Mouse (Mus musculus): ENCODE measurements around the gene Lrriq1. TPM values are rescaled to one million over a fixed set of nuclear protein-coding genes. Genes with fewer than 3 reads are reported as not detected.

Lrriq1 gene
- polyA plus RNA-seq, 1 experiment from 2014 or later, result 1.7 TPM

DNA sequence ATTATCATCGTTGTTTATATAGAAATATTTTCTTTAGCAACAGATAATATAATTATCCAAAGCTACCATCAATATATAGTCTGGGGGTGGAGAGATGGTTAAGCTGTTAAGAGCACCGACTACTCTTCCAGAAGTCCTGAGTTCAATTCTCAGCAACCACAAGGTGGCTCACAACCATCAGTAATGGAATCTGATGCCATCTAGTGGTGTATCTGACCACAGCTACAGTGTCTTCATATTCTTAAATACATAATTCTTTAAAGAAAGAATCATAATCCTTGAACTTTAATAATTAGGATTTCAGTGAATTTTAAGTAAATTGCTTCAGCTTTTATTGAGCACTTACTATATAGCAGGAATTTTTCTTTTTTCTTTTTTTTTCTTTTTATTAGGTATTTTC lies 128.0 kb downstream of the Lrriq1 start:
- H3K9me3 ChIP-seq, result no peaks in the 10 kb centered on the region
- WGBS, result 90% methylated on average over 2 of the region's 2 CpGs
- no peaks in the 10 kb centered on the region for H3K4me1 ChIP-seq
- DNase-seq (ENCODE audit: extremely low spot score, low spot score), result no peak
- H3K4me3 ChIP-seq, result no peak overlapping the region
- H3K27ac ChIP-seq, result no peak overlapping the region
- no peaks in the 10 kb centered on the region for H3K36me3 ChIP-seq (replicated peaks)
- no peaks in the 10 kb centered on the region for H3K27me3 ChIP-seq (ENCODE audit: poor library complexity, severe bottlenecking)

DNA sequence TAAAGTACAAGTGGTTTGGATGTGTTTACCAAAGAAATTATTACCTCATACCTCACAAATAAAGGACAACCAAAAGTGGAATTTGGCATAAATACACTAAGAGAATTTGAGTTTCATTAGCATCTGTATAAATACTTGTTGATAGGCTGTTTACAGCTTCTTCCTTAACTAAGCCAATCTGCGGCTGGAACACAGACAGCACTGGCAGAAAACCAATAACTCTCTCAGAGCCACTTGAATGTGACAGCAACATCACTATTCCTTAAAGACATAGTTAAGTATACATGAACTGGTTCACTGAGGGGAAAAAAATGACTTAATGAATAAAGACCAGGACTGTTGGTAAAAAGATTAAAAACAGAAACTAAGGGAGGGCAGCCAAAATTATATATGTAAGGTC lies 150.0 kb downstream of the Lrriq1 start:
- Histone ChIP-seq H3K27ac (no peak overlapping the region), H3K4me3 (no peak overlapping the region), H3K9me3 (no peaks in the 10 kb centered on the region), H3K27me3 (ENCODE audit: poor library complexity, severe bottlenecking) (no peaks in the 10 kb centered on the region), H3K36me3 (replicated peaks) (no peaks in the 10 kb centered on the region), H3K4me1 (no peaks in the 10 kb centered on the region)
- 78% methylated on average over 1 of the region's 1 CpGs for WGBS
- DNase-seq (ENCODE audit: extremely low spot score, low spot score), result no peak

DNA sequence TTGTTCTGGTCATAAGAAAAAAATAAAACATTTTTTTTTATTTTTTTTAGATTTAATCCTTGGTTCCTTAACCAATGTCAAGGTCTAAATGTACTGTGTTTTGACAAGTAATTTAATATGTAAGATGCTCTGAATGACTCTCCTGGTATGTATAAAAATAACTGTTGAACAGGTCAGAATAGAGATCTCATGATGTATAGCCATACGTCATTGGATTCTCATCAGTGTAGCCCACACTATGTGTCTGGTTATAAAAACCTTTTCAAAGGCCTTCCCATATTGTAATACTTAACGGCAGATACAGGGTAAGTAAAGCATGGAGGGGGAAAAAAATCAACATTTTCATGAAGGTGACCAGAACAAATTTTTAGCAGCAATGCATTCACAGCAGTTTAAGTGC lies 186.5 kb downstream of the Lrriq1 start:
- DNase-seq (ENCODE audit: extremely low spot score, low spot score), result no peak
- 0 out of 2 replicates have a peak, but pooled peaks cover 4% of the 10 kb centered on the region for H3K4me1 ChIP-seq
- H3K27ac ChIP-seq, result no peak overlapping the region
- H3K27me3 ChIP-seq (ENCODE audit: poor library complexity, severe bottlenecking), result no peaks in the 10 kb centered on the region
- 84% methylated on average over 2 of the region's 2 CpGs for WGBS
- no peaks in the 10 kb centered on the region for H3K36me3 ChIP-seq (replicated peaks)
- no peak overlapping the region for H3K4me3 ChIP-seq
- no peaks in the 10 kb centered on the region for H3K9me3 ChIP-seq

DNA sequence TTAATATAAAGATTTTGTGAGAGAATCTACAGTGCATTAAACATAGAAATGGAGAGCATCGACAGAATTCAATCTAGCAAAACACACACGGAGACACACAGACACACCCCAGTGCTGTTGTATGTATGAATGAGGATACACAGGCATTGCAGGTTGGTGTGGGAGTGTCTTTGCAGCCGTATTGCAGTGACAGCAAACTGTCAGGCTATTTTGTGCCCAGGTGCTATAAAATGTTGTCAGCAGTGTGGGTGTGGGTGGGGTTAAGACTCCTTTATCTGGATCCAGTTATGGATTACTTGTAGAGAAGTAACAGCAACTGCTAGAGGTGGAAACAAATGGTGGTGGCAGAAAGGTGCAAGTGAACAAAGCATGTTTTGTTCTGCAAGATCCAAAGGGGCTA lies 189.5 kb downstream of the Lrriq1 start:
- WGBS, result 77% methylated on average over 3 of the region's 3 CpGs
- Histone ChIP-seq H3K27ac (no peak overlapping the region), H3K36me3 (replicated peaks) (no peaks in the 10 kb centered on the region), H3K27me3 (ENCODE audit: poor library complexity, severe bottlenecking) (no peaks in the 10 kb centered on the region), H3K4me3 (no peak overlapping the region), H3K9me3 (no peaks in the 10 kb centered on the region), H3K4me1 (0 out of 2 replicates have a peak, but pooled peaks cover 4% of the 10 kb centered on the region)
- no peak for DNase-seq (ENCODE audit: extremely low spot score, low spot score)

DNA sequence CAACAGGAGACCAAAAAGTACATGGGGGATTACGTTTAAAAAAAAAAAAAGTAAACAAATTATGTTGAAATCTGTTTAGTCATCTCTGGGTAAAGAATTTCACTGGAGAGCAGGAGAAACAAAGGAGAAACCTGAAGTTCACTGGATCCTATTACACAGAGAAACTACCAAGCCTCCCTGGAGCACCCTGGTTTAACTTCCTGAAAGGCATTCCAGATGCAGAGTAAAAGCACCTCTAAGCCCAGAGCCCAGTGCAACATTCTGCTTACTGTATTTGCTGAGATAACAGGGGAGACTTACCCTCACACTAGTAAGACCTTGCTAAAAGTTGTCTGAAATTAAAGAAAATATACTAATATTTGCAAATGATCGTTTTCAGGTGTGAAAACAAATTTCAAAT lies 191.1 kb downstream of the Lrriq1 start:
- Histone ChIP-seq H3K9me3 (no peaks in the 10 kb centered on the region), H3K27me3 (ENCODE audit: poor library complexity, severe bottlenecking) (no peaks in the 10 kb centered on the region), H3K4me3 (no peak overlapping the region), H3K36me3 (replicated peaks) (no peaks in the 10 kb centered on the region), H3K4me1 (0 out of 2 replicates have a peak, but pooled peaks cover 4% of the 10 kb centered on the region), H3K27ac (no peak overlapping the region)
- no peak for DNase-seq (ENCODE audit: extremely low spot score, low spot score)
- WGBS, result 70% methylated on average over 2 of the region's 2 CpGs

DNA sequence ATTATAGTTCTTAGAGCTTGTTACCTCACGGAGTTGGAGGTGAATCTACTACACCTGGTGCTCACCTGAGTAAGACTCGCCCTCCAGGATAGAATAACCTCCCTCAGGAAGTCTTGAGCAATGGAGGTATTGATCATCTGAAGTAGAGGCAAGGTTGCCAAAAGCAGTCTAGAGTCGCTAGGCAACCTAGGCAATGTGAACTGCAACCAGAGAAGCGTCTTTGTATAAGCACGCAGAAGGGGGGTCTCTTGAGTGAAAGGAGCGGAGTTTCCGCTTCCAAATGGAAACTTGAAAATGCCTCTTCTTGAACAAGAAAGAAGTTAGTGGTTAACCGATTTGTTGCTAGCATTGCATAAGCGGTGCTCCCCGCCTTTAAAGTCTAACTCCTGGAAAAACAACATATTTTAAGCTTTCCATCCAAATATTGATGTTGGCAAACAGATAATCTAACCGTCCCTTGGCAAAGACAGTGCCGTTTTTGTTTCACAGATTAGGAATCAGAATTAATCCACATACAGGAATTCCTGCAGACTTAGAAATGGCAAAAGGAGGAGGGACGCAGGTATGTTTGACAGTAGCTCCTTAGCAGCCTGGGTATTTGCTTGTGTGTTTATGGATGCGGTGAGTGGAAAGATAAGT lies 201.0 kb downstream of the Lrriq1 start:
- 3% methylated on average over 14 of the region's 14 CpGs for WGBS
- no peaks in the 10 kb centered on the region for H3K9me3 ChIP-seq
- H3K27me3 ChIP-seq (ENCODE audit: poor library complexity, severe bottlenecking), result peaks cover 80% of the 10 kb centered on the region
- H3K4me1 ChIP-seq, result peaks cover 16% of the 10 kb centered on the region
- H3K36me3 ChIP-seq (replicated peaks), result no peaks in the 10 kb centered on the region
- H3K4me3 ChIP-seq, result peak overlapping the region; percentile 23
- H3K27ac ChIP-seq, result no peak overlapping the region; the same call in 1 of the 2 replicates
- no peak for DNase-seq (ENCODE audit: extremely low spot score, low spot score)

DNA sequence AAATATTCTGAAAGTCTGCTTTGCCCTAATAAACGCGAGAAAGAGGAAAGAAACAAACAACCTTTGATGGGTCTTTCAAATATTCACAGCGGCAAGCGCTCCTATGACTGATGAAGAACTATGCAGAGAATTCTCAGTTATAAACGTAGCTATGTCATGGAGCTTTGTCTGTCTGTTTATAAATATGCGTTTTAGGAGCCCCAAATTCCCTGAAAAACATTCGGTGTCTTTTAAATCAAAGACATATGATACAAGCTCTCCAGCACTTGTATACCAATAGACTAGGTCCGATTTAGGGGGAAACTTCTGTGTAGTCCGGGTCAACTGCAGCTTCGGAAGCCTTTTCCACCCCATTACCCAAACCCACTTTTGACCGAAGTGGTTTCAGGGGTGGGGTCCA lies 205.2 kb downstream of the Lrriq1 start:
- 3% methylated on average over 11 of the region's 11 CpGs for WGBS
- peaks cover 98% of the 10 kb centered on the region for H3K27me3 ChIP-seq (ENCODE audit: poor library complexity, severe bottlenecking)

DNA sequence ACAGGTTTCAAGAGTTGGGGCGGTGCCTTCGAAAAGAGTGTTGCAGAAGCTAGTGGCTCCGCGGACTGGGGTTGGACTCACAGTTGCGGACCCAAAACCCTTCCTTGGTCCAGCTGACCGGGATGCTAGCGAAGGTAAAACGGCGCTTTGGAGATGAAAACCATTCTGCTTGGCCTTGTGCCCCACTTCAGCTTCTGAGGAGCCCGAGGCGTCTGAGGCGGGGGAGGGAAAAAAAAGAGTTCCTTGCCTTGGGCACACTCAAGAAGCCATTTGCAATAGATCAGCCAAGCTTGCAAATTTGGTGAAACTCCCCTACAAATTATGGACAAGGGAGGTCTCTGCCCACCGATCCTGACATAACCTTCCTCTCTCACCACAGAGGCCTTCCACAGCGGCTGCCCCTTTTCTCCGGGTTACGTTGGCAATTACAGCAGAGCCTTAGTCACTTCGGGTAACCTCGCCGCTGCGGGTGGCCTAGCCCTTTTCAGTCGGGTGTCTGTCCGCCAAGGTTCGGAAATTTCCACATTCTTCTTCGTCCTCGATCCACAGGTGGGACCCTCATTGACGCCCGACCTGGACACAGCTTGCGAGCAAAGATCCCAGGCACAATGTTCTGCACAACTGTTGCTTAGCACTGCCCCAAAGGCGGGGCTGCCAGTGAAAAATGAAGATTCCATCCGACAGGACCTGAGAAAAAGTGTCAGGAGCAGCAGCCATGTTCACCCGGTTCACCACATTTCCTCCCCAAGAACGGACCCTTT lies 206.2 kb downstream of the Lrriq1 start, which contains the start of gene Alx1:
Gene Alx1, minus strand, starts transcription at position 486 of the 761 bp plus-strand sequence.
- peak; percentile 34 for DNase-seq (ENCODE audit: extremely low spot score, low spot score)
- H3K27me3 ChIP-seq (ENCODE audit: poor library complexity, severe bottlenecking), result peaks cover 98% of the 10 kb centered on the region
- H3K4me3 ChIP-seq, result peak within 1 kb of the TSS; percentile 53
- peak within 1 kb of the TSS; percentile 82 for H3K27ac ChIP-seq
- H3K4me1 ChIP-seq, result peaks cover 32% of the 10 kb centered on the region
- H3K36me3 ChIP-seq (replicated peaks), result no peaks in the 10 kb centered on the region
- under 1% methylated on average over 32 of the region's 32 CpGs for WGBS
- H3K9me3 ChIP-seq, result no peaks in the 10 kb centered on the region

More for the DNA sequence above, 205.2 kb downstream of the Lrriq1 start:
- no peaks in the 10 kb centered on the region for H3K9me3 ChIP-seq
- peaks cover 39% of the 10 kb centered on the region for H3K4me1 ChIP-seq
- H3K27ac ChIP-seq, result peak overlapping the region; percentile 82; the same call in 1 of the 2 replicates
- no peaks in the 10 kb centered on the region for H3K36me3 ChIP-seq (replicated peaks)
- no peak for DNase-seq (ENCODE audit: extremely low spot score, low spot score)
- H3K4me3 ChIP-seq, result peak overlapping the region; percentile 53

DNA sequence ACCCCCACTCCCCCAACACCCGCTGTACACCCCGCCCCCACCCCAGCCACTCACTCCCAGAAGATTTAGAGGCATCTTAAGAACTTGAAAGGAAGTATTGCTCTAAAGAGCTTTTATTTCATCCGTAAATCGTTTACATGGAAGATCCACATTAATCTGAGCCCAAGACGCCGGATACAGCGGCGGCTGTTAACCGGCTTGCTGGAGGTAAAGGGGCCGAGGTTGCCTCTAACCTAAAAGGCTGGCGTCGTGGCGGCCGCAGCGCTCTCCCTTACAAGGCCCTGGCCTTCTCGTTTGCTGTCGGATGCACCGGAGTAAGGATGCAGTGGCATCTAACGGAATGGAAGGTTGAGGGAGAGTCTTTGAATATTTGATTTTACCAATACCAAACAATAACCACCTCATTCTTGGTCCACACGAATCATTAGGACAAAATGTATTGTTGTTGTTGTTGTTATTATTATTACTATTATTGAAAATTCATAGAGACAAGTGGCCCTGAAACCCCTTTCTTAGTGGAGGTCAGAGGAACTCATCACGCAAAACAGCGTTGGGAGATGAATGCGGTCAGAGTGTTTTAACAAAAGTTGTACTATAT lies 206.9 kb downstream of the Lrriq1 start:
- Histone ChIP-seq H3K27ac (peak overlapping the region; percentile 82), H3K4me1 (peaks cover 28% of the 10 kb centered on the region), H3K36me3 (replicated peaks) (no peaks in the 10 kb centered on the region), H3K27me3 (ENCODE audit: poor library complexity, severe bottlenecking) (peaks cover 93% of the 10 kb centered on the region), H3K4me3 (peak overlapping the region; percentile 53), H3K9me3 (no peaks in the 10 kb centered on the region)
- DNase-seq (ENCODE audit: extremely low spot score, low spot score), result peak; percentile 34
- 1% methylated on average over 23 of the region's 23 CpGs for WGBS

DNA sequence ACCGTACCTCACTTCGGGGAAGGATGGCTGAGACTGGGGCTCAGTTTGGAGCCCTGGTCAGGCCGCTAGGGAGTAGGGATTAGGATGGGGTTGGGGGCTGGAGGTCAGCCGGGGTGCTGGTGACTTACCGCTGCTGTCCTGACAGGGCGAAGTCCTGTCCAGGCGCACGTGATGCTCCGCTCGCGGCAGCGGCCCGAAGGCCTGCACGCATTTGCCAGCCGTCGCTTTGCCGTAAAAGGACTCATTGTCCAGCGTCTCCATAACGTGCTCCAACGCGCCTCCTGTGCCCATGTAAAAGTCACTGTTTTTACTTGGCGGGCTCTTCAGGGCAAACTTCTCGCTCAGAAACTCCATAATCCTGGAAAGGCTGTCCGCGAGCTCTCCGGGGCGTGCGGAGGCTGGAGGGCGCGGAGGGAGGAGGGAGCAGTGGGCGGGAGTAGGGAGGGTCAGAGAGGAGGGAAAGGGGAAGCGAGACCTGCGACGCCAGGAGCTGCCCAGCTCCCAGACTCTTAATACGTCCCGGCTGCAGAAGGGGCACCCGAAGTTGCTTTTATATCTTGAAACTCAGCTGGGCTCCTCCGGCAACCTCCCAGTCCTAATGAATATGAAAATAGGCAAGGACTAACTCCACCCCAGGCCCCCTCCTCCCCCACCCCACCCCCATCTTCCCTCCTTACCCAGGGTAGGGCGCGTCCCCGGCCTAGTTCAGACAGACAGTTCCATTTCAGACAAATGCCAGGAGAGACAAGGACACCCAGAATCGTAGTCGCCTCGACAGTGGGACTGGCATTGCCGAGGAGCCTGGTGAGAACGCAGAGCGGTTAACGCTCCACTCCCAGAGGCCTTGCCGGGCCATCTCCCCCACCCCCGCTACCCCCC lies 207.6 kb downstream of the Lrriq1 start:
- peak; percentile 75 for DNase-seq (ENCODE audit: extremely low spot score, low spot score)
- under 1% methylated on average over 50 of the region's 50 CpGs for WGBS
- Histone ChIP-seq H3K36me3 (replicated peaks) (no peaks in the 10 kb centered on the region), H3K27ac (peak overlapping the region; percentile 82), H3K9me3 (no peaks in the 10 kb centered on the region), H3K4me1 (peaks cover 28% of the 10 kb centered on the region), H3K4me3 (peak overlapping the region; percentile 53), H3K27me3 (ENCODE audit: poor library complexity, severe bottlenecking) (peaks cover 92% of the 10 kb centered on the region)

DNA sequence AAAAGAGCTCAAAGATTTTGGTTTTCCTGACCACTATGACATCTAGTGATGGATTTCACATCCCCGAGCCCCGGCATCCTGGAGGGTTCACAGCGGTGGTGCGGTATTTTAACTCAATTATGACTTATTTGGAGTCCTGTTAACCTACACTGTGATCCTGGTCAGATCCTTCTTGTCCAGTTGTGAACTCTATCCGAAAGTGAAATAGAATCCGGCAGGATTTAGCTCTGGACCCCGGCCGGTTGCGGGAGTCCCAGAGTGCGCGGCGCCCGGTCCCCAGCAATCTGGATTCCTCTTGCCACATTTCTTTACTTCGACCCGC lies 208.2 kb downstream of the Lrriq1 start:
- no peak for DNase-seq (ENCODE audit: extremely low spot score, low spot score)
- H3K4me1 ChIP-seq, result peaks cover 28% of the 10 kb centered on the region
- H3K27me3 ChIP-seq (ENCODE audit: poor library complexity, severe bottlenecking), result peaks cover 87% of the 10 kb centered on the region
- peak overlapping the region; percentile 53 for H3K4me3 ChIP-seq
- H3K9me3 ChIP-seq, result no peaks in the 10 kb centered on the region
- H3K27ac ChIP-seq, result peak overlapping the region; percentile 82
- no peaks in the 10 kb centered on the region for H3K36me3 ChIP-seq (replicated peaks)
- 1% methylated on average over 15 of the region's 15 CpGs for WGBS

DNA sequence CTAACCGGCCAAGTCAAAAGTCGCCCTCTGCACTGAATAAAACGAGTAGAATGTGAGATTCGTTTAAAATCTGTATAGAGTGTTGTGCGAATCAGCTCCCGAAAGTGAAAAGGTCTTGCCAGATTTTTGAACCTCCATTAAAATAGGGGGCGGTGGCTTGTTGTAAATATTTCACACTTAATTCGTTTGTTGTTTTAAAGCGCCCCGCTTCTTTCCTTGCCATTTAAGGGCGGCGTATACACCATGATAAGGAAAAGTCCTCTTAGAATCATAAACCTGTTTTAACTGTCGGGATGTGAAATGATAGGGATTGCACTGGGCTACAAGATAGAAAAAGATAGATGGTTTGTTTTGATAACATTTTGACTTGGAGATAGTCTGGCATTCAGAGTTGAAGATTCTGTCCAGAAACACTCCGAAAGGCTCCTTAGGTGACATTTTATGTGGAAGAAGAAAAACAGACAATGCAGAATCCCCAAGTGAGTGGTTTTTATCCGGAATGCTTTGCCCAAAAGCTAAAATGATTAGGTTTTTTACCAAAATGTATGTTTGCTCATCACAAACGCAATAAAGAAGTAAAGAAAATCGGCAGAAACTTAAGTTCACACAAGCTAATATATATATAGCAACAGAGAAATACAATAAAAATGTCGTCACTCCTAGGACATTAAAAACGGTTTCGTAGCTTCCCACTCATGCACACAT lies 208.7 kb downstream of the Lrriq1 start:
- no peak for DNase-seq (ENCODE audit: extremely low spot score, low spot score)
- peak overlapping the region; percentile 82; the same call in 1 of the 2 replicates for H3K27ac ChIP-seq
- WGBS, result 1% methylated on average over 20 of the region's 20 CpGs
- peak overlapping the region; percentile 53 for H3K4me3 ChIP-seq
- peaks cover 81% of the 10 kb centered on the region for H3K27me3 ChIP-seq (ENCODE audit: poor library complexity, severe bottlenecking)
- H3K4me1 ChIP-seq, result peaks cover 28% of the 10 kb centered on the region
- no peaks in the 10 kb centered on the region for H3K9me3 ChIP-seq
- H3K36me3 ChIP-seq (replicated peaks), result no peaks in the 10 kb centered on the region

All from forebrain, embryonic 10.5 days (tissue).